Mouse (Mus musculus): ENCODE results near the gene 1700001C19Rik. TPM values are rescaled to one million over a fixed set of nuclear protein-coding genes. Genes with fewer than 3 reads are reported as not detected.
"Not testable (repeated sequence)": the region's sequence is repeated elsewhere in the genome, so short reads cannot be mapped to it uniquely, and the experiment has no call there.

The 1700001C19Rik gene
- polyA plus RNA-seq, 1 experiment from 2014 or later: 0.33 TPM

DNA sequence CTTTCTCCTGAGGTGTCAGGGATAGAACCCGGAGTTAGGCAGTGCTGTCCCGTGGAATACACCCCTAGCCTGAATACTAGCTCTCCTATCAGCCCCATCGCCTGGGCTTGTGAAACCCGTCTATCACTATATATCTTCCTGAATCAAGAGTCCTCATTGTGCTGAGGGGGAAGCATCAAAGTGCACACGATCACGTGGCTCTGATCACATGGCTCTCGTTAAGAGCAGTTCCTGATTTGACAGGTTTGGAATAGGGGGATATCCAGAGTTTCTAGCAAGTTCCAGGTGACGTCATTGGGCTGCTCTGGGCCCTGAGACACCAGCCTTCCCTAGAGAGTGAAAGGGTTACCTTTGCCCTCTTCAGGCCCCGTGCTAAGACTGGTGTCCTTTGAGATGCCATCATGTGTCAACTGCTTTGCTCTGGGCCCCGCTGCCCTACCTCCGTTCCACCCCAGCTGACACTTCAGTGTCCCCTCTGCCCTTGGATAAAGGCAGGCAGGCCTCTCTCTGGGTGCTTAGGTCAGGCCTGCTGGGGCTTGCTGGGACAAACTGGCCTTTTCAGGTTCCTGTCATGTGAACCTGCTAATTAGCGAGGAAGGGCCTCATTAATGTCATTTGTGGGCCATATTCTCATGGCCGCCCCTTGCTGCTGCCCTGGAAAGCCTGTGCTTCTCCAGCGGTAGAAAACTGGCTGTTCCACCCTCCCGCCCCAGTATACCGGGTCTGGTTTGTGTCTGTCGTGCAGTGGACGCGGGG, 4.3 kb upstream of the 1700001C19Rik start:
- 75% methylated on average over 19 of the region's 19 CpGs for WGBS
- no peak for DNase-seq (ENCODE audit: low spot score)
- H3K27ac ChIP-seq (replicated peaks): 0 out of 2 replicates have a peak overlapping the region, but pooled peaks have one; percentile 19

DNA sequence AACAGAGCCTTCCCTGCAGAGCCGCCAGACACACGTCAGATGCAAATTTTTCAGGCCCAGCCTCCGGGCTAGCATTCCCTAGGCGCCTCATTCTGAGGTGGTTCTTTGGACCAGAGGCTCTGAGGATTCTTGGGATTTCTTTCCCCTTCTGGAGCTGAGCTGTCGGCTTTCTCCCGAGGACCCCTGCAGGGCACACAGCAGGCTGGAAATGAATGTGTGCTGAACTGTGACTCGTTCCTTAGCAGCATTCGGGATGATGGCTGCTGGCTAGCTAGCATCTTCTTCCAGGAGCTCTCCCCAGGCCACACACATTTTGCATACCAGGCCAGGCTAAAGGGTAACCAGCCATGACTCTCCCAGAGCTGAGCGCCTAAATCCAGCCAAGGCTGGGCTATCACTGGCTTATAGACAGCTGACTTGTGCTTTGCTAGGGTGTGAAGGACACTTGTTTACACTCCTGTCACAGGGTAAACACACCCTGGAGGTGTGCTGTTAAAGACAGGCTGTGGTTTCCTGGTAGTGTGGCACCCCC, 3.2 kb upstream of the 1700001C19Rik start:
- WGBS: 3% methylated on average over 9 of the region's 9 CpGs
- peak overlapping the region; percentile 6 for H3K27ac ChIP-seq (replicated peaks)
- H3K4me1 ChIP-seq: peaks cover 46% of the 10 kb centered on the region
- H3K36me3 ChIP-seq: no peaks in the 10 kb centered on the region
- H3K4me3 ChIP-seq: 0 out of 2 replicates have a peak overlapping the region, but pooled peaks have one; percentile 5
- peaks cover 56% of the 10 kb centered on the region for H3K27me3 ChIP-seq (ENCODE audit: low read depth, poor library complexity, severe bottlenecking)
- DNase-seq (ENCODE audit: low spot score): peak; percentile 54
- H3K9me3 ChIP-seq (replicated peaks): no peaks in the 10 kb centered on the region

More for the DNA sequence above, 4.3 kb upstream of the 1700001C19Rik start:
- no peaks in the 10 kb centered on the region for H3K9me3 ChIP-seq (replicated peaks)
- H3K36me3 ChIP-seq: no peaks in the 10 kb centered on the region
- no peak overlapping the region for H3K4me3 ChIP-seq
- H3K27me3 ChIP-seq (ENCODE audit: low read depth, poor library complexity, severe bottlenecking): peaks cover 47% of the 10 kb centered on the region
- peaks cover 51% of the 10 kb centered on the region for H3K4me1 ChIP-seq

DNA sequence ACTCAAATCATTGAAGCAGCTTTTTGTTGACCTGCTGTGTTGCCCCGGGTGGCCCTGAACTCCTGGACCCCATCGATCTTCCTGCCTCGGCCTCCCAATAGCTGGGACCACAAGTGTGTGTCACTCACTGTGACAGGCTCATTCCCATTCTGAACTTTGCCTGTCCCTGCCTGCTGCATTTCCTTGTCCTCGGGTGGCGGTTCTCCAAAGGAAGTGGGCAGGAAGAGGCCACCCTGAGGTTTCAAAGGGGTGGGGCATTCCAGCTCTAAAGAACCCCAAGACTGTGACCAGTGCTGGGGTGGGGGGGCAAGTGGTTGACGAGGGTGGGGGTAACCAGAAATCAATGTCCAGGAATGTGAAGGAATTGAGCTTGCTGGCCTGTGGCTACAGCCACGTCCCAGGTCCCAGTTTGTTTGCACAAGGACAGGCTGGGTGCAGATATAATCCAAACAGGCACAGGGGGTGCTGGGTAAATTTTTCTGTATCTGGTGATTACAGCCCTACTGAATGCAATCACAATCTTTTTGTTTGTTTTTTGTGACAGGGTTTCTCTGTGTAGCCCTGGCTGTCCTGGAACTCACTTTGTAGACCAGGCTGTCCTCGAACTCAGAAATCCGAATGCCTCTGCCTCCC, 2.3 kb upstream of the 1700001C19Rik start:
- H3K36me3 ChIP-seq: no peaks in the 10 kb centered on the region
- 42% methylated on average over 9 of the region's 9 CpGs for WGBS
- no peaks in the 10 kb centered on the region for H3K9me3 ChIP-seq (replicated peaks)
- peaks cover 44% of the 10 kb centered on the region for H3K4me1 ChIP-seq
- peaks cover 59% of the 10 kb centered on the region for H3K27me3 ChIP-seq (ENCODE audit: low read depth, poor library complexity, severe bottlenecking)
- DNase-seq (ENCODE audit: low spot score): no peak
- H3K4me3 ChIP-seq: no peak overlapping the region
- no peak overlapping the region for H3K27ac ChIP-seq (replicated peaks)

DNA sequence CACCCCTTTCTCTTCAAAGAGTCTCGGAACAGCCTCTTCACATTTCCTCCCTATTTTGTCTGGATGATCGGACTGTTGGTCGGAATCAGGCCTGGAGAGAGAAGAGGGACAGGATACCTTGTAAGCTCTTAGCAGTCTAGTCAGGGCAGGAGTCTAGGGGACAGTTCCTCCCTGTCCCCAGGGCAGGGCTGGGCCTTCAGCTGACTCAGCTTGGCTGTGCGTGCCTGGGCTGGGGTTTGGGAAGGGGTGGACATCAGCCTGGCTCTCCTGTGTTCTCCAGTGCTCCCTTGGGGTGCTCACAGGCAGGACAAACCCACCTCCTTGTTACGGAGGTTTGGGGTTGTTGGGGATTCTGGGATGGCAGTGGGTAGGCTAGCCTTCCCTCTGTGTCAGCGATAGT, 1.4 kb upstream of the 1700001C19Rik start:
- peaks cover 44% of the 10 kb centered on the region for H3K4me1 ChIP-seq
- H3K4me3 ChIP-seq: no peak overlapping the region
- peaks cover 59% of the 10 kb centered on the region for H3K27me3 ChIP-seq (ENCODE audit: low read depth, poor library complexity, severe bottlenecking)
- H3K27ac ChIP-seq (replicated peaks): no peak overlapping the region
- no peak for DNase-seq (ENCODE audit: low spot score)
- no peaks in the 10 kb centered on the region for H3K9me3 ChIP-seq (replicated peaks)
- WGBS: 66% methylated on average over 6 of the region's 6 CpGs
- H3K36me3 ChIP-seq: no peaks in the 10 kb centered on the region

DNA sequence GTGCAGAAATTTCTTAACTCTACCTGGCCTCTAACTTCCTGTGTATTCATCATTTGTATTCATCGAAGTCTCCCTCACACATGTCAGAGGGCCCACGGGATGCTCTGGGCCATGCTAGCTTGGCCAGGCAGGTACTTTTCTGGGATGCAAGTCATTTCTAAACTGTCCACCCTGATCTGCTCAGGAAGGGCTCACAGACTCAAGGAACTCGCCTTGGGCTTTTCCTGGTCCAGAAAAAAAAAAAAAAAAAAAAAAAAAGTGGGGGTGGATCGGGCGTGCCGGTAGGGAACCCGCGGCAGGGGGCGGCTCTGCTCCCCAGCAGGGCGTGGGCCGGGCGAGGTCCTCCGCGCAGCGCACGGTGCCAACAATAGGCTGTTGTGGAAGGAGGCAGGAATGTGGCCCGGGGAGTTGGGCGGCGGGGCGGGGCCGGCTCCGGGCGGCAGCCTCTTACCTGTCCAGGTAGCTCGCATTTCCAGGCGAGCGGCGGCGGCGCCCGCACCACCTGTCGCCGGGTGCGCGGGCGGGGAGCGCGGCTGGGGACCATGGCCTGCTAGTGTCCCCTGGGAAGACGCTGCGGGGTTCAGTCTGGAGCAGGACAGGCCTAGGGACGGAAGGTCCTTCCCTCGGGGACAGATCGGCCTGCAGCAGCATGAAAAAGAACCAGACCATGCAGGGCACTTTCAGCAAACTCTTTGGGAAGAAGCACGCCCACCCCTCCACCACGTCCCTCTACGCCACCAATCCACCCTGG, 845 bp downstream of the 1700001C19Rik start, which contains the start of gene AI661453:
AI661453 (plus strand) TSS at position 460 of the 751 bp plus-strand sequence.
- DNase-seq (ENCODE audit: low spot score): no peak
- WGBS: 2% methylated on average over 45 of the region's 45 CpGs
- Histone ChIP-seq H3K27me3 (ENCODE audit: low read depth, poor library complexity, severe bottlenecking) (peaks cover 59% of the 10 kb centered on the region), H3K27ac (replicated peaks) (no peak within 1 kb of the TSS), H3K9me3 (replicated peaks) (no peaks in the 10 kb centered on the region), H3K4me1 (peaks cover 39% of the 10 kb centered on the region), H3K4me3 (peak within 1 kb of the TSS; percentile 54), H3K36me3 (no peaks in the 10 kb centered on the region)

DNA sequence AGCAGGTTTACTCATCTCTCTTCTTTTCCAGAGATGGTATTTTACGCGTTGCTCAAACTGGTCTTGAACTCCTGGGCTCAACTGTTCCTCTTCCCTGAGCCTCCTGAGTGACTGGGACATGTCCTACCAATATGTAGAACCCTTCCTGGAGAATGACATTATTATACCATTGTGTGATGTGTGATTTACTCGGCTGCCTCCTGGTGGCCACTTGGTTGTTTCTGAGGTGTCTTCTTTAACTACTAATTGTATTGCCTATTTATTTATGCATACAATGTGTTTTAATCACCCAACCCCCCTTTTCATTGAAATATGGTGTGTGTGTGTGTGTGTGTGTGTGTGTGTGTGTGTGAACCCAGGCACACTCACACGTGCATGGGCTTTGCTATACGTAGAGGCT, 6.4 kb downstream of the 1700001C19Rik start:
- 71% methylated on average over 5 of the region's 5 CpGs for WGBS
- H3K27ac ChIP-seq (replicated peaks): no peak overlapping the region
- H3K4me1 ChIP-seq: peaks cover 13% of the 10 kb centered on the region
- H3K27me3 ChIP-seq (ENCODE audit: low read depth, poor library complexity, severe bottlenecking): peaks cover 15% of the 10 kb centered on the region
- H3K4me3 ChIP-seq: no peak overlapping the region
- no peaks in the 10 kb centered on the region for H3K9me3 ChIP-seq (replicated peaks)
- DNase-seq (ENCODE audit: low spot score): no peak
- no peaks in the 10 kb centered on the region for H3K36me3 ChIP-seq

DNA sequence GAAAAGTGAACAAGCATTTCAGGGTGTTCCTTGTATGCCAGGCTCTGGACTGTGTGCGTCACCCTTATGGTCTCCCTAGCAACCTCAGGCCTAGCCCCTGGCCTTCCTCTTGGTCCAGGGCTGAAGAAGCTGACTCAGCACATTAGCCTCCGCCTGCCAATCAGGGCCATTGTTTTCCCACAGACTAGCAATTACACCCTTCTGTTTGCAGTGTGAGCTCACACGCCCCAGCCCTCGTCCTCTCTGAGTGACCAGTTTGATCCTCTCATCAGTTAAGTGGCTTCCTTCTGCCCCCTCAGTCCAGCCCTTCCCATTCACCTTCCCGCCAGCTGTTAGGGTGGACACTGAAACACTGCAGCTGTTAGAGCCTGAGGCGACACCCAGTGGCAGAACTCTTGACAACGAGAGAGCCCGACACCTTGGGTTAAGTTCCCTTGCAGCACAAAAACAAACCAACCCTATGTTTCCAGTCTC, 8.3 kb downstream of the 1700001C19Rik start:
- no peaks in the 10 kb centered on the region for H3K36me3 ChIP-seq
- 0 out of 2 replicates have a peak, but pooled peaks cover 6% of the 10 kb centered on the region for H3K27me3 ChIP-seq (ENCODE audit: low read depth, poor library complexity, severe bottlenecking)
- H3K4me1 ChIP-seq: peaks cover 13% of the 10 kb centered on the region
- H3K27ac ChIP-seq (replicated peaks): peak overlapping the region; percentile 61
- 9% methylated on average over 8 of the region's 8 CpGs for WGBS
- DNase-seq (ENCODE audit: low spot score): peak; percentile 77
- peak overlapping the region; percentile 18; the same call in 1 of the 2 replicates for H3K4me3 ChIP-seq
- H3K9me3 ChIP-seq (replicated peaks): no peaks in the 10 kb centered on the region

DNA sequence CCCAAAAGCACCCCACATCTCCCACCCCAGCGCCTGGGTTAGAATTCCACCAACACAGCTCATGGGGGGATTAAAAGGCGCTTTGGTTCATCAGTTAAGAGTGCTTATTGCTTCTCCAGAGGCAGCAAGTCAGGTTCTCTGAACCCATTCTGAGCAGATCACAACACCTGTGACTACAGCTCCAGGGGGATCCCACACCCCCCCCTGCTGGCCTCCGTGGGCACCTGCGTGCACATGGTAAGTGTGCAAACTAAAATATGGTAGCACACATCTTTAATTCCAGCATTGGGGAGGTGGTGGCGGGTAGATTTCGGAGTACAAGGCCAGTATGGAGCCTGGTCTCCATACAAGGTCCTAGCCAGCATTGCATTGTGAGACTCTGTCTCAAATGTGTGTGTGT, 9.9 kb downstream of the 1700001C19Rik start:
- no peaks in the 10 kb centered on the region for H3K36me3 ChIP-seq
- peaks cover 13% of the 10 kb centered on the region for H3K4me1 ChIP-seq
- no peaks in the 10 kb centered on the region for H3K9me3 ChIP-seq (replicated peaks)
- no peak overlapping the region for H3K4me3 ChIP-seq
- no peak for DNase-seq (ENCODE audit: low spot score)
- no peak overlapping the region for H3K27ac ChIP-seq (replicated peaks)
- WGBS: 68% methylated on average over 6 of the region's 6 CpGs
- H3K27me3 ChIP-seq (ENCODE audit: low read depth, poor library complexity, severe bottlenecking): 0 out of 2 replicates have a peak, but pooled peaks cover 6% of the 10 kb centered on the region

DNA sequence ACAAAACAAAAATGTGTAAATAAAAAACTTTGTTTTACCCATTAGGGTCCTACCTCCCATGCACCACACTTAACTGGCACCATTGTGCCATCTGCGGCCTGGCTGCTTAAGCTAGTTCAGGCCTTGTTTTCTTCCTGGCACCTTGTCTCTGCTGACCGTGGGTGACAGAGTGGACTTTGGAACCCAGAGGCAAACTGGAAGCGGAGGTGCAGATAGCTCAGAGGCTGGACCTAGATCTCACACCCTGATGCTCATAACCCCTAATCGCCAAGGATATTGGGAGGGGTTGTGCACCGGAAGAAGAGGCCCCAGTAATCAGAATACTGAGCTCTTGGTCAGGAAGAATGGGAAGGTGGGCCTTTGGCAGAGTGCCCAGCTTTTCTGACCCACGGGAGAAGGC, 13.0 kb downstream of the 1700001C19Rik start:
- H3K27ac ChIP-seq (replicated peaks): no peak overlapping the region
- 87% methylated on average over 6 of the region's 6 CpGs for WGBS
- no peaks in the 10 kb centered on the region for H3K9me3 ChIP-seq (replicated peaks)
- DNase-seq (ENCODE audit: low spot score): no peak
- no peaks in the 10 kb centered on the region for H3K36me3 ChIP-seq
- H3K4me3 ChIP-seq: no peak overlapping the region
- peaks cover 11% of the 10 kb centered on the region for H3K4me1 ChIP-seq
- no peaks in the 10 kb centered on the region for H3K27me3 ChIP-seq (ENCODE audit: low read depth, poor library complexity, severe bottlenecking)

DNA sequence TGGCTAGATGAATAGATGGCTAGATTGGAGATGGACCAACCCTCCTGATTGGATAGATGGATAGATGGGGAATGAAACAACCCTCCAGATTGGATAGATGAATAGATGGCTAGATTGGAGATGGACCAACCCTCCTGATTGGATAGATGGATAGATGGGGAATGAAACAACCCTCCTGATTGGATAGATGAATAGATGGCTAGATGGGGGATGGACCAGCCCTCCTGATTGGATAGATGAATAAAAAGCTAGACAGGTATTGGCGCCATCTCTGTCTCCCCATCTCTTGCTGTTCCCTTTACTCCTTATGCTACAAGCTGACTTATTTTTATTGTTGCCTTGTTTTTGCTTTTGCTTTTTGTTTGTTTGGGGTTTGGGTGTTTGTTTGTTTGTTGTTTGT, 14.6 kb downstream of the 1700001C19Rik start:
- not testable (repeated sequence) for H3K36me3 ChIP-seq; H3K27me3 ChIP-seq (ENCODE audit: low read depth, poor library complexity, severe bottlenecking); H3K4me3 ChIP-seq; H3K9me3 ChIP-seq (replicated peaks); DNase-seq (ENCODE audit: low spot score); H3K4me1 ChIP-seq; H3K27ac ChIP-seq (replicated peaks)
- 83% methylated on average over 1 of the region's 1 CpGs for WGBS

DNA sequence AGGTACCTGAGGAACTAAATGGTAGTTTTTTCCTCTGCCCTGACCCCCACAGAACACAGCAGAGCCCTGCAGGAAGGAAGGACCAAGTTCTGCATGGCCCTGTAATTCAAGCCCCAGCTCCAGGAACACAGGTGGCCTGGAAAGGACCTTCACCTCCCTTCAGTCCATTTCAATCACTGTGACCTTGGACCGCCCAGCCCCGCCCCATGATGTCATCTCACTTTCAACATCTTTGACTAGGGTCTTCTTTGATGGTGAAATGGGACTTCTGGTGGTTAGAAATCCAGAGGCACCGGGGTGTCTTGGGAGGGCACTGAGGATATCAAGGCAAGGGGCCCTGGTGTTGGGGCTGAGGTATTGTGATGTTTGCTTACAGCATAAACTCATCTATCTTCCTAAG, 15.6 kb downstream of the 1700001C19Rik start:
- 83% methylated on average over 3 of the region's 3 CpGs for WGBS
- Histone ChIP-seq H3K4me1 (no peaks in the 10 kb centered on the region), H3K27me3 (ENCODE audit: low read depth, poor library complexity, severe bottlenecking) (no peaks in the 10 kb centered on the region)

DNA sequence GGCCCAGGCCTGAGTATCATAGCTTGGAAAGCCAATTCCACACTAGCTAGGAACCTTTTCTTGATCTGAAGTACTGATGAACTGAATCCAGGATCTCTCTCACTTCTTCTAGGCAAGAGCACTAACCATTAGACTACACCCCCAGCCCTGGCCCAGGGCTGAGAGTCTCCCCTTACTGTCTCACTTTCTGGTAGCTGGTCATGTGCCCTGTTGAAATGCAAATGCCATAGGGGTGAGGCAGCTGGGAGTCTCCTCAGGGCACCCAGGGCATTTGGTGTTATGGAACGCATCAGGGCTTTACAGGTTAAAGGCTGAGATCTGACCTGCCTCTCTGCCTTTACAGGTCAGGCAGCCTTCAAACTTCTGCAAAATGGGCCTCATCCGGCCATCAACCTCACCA, 17.0 kb downstream of the 1700001C19Rik start:
- DNase-seq (ENCODE audit: low spot score): no peak
- Histone ChIP-seq H3K36me3 (no peaks in the 10 kb centered on the region), H3K4me3 (no peak overlapping the region), H3K9me3 (replicated peaks) (no peaks in the 10 kb centered on the region), H3K4me1 (no peaks in the 10 kb centered on the region), H3K27ac (replicated peaks) (no peak overlapping the region), H3K27me3 (ENCODE audit: low read depth, poor library complexity, severe bottlenecking) (no peaks in the 10 kb centered on the region)
- 68% methylated on average over 2 of the region's 2 CpGs for WGBS

More for the DNA sequence above, 15.6 kb downstream of the 1700001C19Rik start:
- Histone ChIP-seq H3K4me3 (no peak overlapping the region), H3K36me3 (no peaks in the 10 kb centered on the region), H3K27ac (replicated peaks) (no peak overlapping the region), H3K9me3 (replicated peaks) (no peaks in the 10 kb centered on the region)
- no peak for DNase-seq (ENCODE audit: low spot score)

All from midbrain, embryonic 10.5 days (tissue).